Mouse (Mus musculus): Measurements from ENCODE around the gene Synpr.

The Synpr gene

DNA sequence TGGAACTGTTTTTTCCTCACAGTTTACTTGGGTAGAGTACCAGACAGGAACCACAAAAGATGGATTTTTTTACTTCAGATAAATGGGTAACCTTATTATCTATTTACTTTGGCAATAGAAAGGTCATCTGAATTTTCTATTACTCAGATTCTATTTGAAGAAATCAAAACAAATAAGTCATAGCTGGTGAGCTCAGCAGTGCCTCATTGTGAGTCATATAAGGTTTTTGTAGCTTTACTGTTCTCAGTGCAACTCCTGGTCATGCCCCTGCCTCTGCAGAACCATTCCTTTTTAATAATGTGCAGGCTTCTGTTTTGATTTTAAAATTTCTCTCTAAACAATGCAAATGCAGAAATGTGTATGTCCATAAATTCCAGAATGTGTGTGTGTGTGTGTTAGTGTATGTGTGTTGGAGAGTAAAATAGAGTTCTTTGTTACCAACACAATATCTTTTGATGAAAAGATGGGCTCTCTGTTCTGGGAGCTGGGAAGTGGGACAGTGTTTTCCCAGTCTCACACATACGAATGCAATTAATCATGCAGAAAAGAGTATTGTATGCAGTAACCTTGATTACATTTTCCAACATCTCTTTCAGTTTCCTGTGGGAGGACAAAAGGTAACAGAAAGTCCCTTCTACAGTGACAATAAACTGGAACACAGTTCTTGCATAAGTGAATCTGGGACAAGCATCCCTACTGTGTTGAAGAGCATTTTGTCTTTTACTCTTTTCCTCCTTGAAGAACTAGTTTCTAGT is 269.2 kb downstream of the Synpr start:
- no peak for DNase-seq

DNA sequence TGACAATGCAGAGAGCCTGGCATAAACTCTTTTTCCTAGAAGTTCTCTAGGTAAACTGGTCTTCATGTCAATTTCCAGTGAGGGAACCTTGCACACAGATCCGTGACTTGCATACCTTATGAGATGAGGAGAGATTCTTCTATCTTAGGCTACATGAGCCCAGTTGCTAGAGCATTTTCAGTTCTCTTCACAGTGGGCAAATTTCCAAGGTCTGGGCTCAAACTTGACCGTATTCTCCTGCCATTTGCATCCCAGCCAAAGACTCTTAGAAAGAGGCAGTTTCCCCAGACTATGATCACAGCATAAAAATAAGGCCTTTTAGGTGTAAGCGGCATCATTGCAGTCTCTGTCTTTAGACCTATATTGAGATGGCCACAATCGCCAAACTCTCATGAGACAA is 270.1 kb downstream of the Synpr start:
- DNase-seq = peak; percentile 36 to 48

GRCm38 (mm10) chr14:13558117-13558516 is 273.5 kb downstream of the Synpr start:
- no peak for DNase-seq

- DNase-seq = peak; percentile 42 to 58
Observed at GRCm38 (mm10) chr14:13567250-13567649, 282.7 kb downstream of the Synpr start.

- no peak for DNase-seq
Observed at GRCm38 (mm10) chr14:13567996-13568395, 283.4 kb downstream of the Synpr start.

DNA sequence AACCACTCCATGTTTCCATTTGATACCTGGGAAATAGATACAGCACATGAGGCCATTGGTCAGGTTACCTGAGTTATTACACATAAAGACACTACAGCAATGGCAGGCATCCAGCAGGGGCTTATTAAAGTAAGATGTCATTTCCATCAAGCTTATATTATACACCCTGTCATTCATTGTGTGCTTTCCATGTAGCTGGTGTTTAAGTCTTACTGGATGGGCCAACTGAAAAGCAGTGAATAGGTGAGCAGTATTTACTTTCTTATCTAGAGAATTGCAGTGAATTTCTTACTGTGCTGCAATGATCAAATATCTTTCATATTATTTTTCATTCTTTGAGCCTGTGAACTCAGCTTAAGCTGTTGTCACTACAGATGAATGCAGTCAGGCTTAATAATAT is 287.4 kb downstream of the Synpr start:
- DNase-seq = no peak

- no peak for DNase-seq
Observed at GRCm38 (mm10) chr14:13572530-13572929, 287.9 kb downstream of the Synpr start.

GRCm38 (mm10) chr14:13578101-13578500 is 293.5 kb downstream of the Synpr start:
- no peak for DNase-seq

GRCm38 (mm10) chr14:13578744-13579143 is 294.2 kb downstream of the Synpr start:
- DNase-seq = no peak

DNA sequence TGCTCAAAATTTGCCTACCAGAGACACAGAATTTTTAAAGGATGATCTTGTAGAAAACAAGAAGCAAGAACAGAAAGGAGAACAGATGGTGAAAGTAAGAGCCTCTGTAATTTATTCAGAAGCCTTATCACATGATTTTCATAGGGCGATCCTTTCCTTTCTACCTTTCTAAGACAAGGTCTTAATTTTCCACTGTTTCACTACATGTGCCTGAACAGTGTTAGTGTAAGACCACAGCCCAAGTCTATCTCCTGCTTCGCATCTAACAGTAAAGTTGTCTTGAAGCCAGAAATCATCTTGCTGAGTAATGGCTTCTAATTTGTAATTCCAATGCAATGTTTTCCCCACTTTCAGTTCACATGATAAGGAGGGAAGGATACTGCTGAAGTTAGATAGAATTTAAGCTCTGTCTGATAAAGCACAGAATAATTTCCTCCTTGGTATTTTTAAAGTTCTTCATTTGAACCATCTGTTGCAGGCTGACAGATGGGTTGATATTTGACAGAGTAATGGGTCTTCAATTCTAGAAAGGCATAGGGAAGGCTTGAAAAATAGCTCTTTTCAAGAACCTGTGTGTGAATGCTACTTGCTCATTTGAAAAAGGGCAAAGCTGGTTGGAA is 308.9 kb downstream of the Synpr start:
- no peak for DNase-seq

DNA sequence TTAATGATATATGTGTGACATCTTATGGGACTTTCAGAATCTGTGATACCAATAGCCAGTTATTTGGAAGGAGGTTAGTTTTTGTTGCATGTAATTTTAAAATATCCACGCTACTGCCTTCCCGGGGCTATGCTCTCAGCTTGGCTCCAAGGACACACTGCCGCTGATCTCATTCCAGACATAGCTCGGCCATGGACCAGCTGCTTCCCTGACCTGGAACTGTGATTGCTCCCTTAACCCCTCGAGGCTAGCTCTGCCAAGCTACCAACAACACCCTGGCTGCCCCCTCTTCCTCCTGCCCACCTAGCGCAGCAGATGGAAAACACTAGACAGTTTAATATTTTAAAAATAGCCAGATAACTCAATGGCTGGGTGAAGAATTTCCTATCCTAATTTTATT is 311.7 kb downstream of the Synpr start:
- DNase-seq = peak; percentile 57 to 74

- DNase-seq = no peak
Observed at GRCm38 (mm10) chr14:13597204-13597603, 312.6 kb downstream of the Synpr start.

- peak; percentile 2 to 8 for DNase-seq
Observed at GRCm38 (mm10) chr14:13620531-13620930, 336.0 kb downstream of the Synpr start.

DNA sequence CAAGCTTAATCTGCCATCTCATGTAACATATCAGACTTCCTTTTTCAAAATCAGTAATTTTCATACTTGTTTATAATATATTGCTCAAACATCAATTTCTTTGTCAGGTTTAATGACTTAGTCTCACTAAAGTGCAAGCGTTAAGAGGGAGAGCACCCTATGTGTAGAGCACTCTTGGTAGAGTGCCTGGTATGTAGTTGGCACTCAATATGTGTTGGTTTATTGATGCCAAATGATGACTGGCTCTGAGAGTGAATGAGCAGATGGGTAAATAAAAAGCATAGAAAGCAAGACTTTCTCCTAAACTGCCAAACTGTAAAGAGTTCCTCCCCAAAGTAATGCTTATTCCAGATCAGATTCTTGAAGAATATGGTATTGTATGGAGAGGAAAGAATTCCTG is 365.3 kb downstream of the Synpr start:
- DNase-seq = no peak

- peak; percentile 20 to 26 for DNase-seq
Observed at GRCm38 (mm10) chr14:13651039-13651438, 366.5 kb downstream of the Synpr start.

DNA sequence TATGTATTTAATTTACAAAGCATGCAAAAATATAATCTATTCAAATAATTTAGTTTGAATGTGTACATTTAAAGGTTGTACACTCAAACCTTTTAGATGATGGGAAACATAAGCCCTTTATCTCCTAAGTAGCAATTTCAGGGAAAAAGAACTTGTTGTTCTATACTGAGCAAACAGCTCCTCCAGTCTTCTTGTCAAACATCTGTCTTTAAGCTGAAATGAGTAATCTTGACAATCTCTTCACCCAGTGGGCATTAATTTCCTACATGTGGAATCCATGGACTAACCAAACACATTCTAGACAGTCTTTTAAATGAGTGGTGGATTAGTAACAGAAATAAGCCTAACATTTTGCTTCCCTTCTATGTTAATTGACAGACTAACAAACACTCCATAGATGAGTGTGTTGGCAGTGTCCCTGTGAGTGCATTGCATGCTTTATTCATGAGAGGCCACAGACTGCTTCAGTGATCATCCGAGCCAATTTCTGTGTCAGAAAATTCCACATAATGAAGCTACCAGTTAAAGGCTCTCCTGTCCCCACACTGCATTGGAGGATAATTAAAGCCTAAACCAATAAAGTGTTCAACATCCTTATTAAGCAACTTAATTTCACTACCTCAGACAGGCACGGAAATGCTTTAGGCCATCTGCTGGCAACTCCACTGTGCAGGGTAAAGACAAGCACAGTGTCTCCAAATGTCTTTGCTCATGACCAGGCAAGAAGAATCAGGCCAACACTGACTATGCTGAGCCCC is 367.1 kb downstream of the Synpr start:
- DNase-seq = peak; percentile 20 to 21

Measured in cerebellum, postnatal 10 days (tissue).